In genomic region chrX:56467688-56468087, GRCm38 (mm10) we compare ENCODE assay signal across 15 mouse cellular contexts. TPM values are rescaled to one million over a fixed set of nuclear protein-coding genes. Genes with fewer than 3 reads are reported as not detected.
A peak's percentile ranks its signal among the peaks of the same experiment; 100 is the strongest.
DNase-seq lines count a peak whose midpoint lies in the region; ATAC-seq lines count a peak whose summit lies in the region.
"Had no signal": no experiment of that assay in that cellular context is flagged by ENCODE, and none has a peak within 500 bp of the region (broad histone marks: within the 10 kb centered on the region; RNA-seq: fewer than 3 reads in every experiment).

No protein-coding gene starts in this region.

- H3K36me3 ChIP-seq in hindbrain, embryonic 16.5 days (ENCODE audit: control insufficient read depth, insufficient read depth, low read length) = no peaks in the 10 kb centered on the region; the same call in 1 of the 2 replicates
- H3K36me3 ChIP-seq in hindbrain, embryonic 12.5 days = no peaks in the 10 kb centered on the region
- H3K36me3 ChIP-seq in intestine, embryonic 14.5 days (ENCODE audit: control insufficient read depth, insufficient read depth, low read length) = no peaks in the 10 kb centered on the region
- peaks cover 15% of the 10 kb centered on the region for H3K36me3 ChIP-seq in limb, embryonic 10.5 days
- H3K36me3 ChIP-seq in heart, embryonic 12.5 days = no peaks in the 10 kb centered on the region
- H3K36me3 ChIP-seq: midbrain, embryonic 15.5 days had no signal

- ATAC-seq in hindbrain, embryonic 16.5 days = 0 out of 2 replicates have a peak, but pooled peaks have one; percentile 52
- ATAC-seq in hindbrain, embryonic 12.5 days (ENCODE audit: low FRiP score) = no peak
- no peak for ATAC-seq in intestine, embryonic 14.5 days (replicated peaks; ENCODE audit: low FRiP score, low TSS enrichment, low read depth)
- no peak for ATAC-seq in heart, embryonic 12.5 days (ENCODE audit: insufficient number of reproducible peaks, low FRiP score)
- ATAC-seq: midbrain, embryonic 15.5 days had no signal

- H3K9me3 ChIP-seq in hindbrain, embryonic 16.5 days (ENCODE audit: control insufficient read depth, low read length) = no peaks in the 10 kb centered on the region
- H3K9me3 ChIP-seq in hindbrain, embryonic 12.5 days (replicated peaks) = no peaks in the 10 kb centered on the region
- H3K9me3 ChIP-seq in intestine, embryonic 14.5 days (ENCODE audit: control insufficient read depth, low read length) = no peaks in the 10 kb centered on the region
- H3K9me3 ChIP-seq in limb, embryonic 10.5 days (replicated peaks) = no peaks in the 10 kb centered on the region
- H3K9me3 ChIP-seq in heart, embryonic 12.5 days (replicated peaks) = peaks cover 3% of the 10 kb centered on the region; the same call in 1 of the 2 replicates
- H3K9me3 ChIP-seq: liver, embryonic 15.5 days; midbrain, embryonic 15.5 days had no signal

- H3K4me1 ChIP-seq in hindbrain, embryonic 16.5 days (ENCODE audit: control insufficient read depth, insufficient read depth, low read depth, low read length) = no peaks in the 10 kb centered on the region
- no peaks in the 10 kb centered on the region for H3K4me1 ChIP-seq in hindbrain, embryonic 12.5 days
- H3K4me1 ChIP-seq in intestine, embryonic 14.5 days (replicated peaks; ENCODE audit: control insufficient read depth, insufficient read depth, low read length) = peaks cover 4% of the 10 kb centered on the region
- peaks cover 9% of the 10 kb centered on the region for H3K4me1 ChIP-seq in limb, embryonic 10.5 days
- H3K4me1 ChIP-seq in heart, embryonic 12.5 days (replicated peaks) = peaks cover 10% of the 10 kb centered on the region
- H3K4me1 ChIP-seq: midbrain, embryonic 15.5 days had no signal

- no peak overlapping the region for H3K4me2 ChIP-seq in hindbrain, embryonic 16.5 days (ENCODE audit: low read length)
- no peak overlapping the region for H3K4me2 ChIP-seq in hindbrain, embryonic 12.5 days (replicated peaks)
- H3K4me2 ChIP-seq in intestine, embryonic 14.5 days (ENCODE audit: low read length) = no peak overlapping the region
- H3K4me2 ChIP-seq in heart, embryonic 12.5 days = no peak overlapping the region
- H3K4me2 ChIP-seq: liver, embryonic 15.5 days; midbrain, embryonic 15.5 days had no signal

- no peak overlapping the region for H3K4me3 ChIP-seq in hindbrain, embryonic 16.5 days (ENCODE audit: low read length)
- H3K4me3 ChIP-seq in hindbrain, embryonic 12.5 days = no peak overlapping the region
- H3K4me3 ChIP-seq in intestine, embryonic 14.5 days (ENCODE audit: low read depth, low read length) = no peak overlapping the region
- no peak overlapping the region for H3K4me3 ChIP-seq in limb, embryonic 10.5 days
- H3K4me3 ChIP-seq in heart, embryonic 12.5 days = no peak overlapping the region
- H3K4me3 ChIP-seq: layer of hippocampus, adult 2 months; liver, embryonic 15.5 days; midbrain, embryonic 15.5 days had no signal

- no peak overlapping the region for H3K27ac ChIP-seq in hindbrain, embryonic 16.5 days (ENCODE audit: low read depth, low read length)
- H3K27ac ChIP-seq in hindbrain, embryonic 12.5 days = no peak overlapping the region
- H3K27ac ChIP-seq in intestine, embryonic 14.5 days (ENCODE audit: low read depth) = peak overlapping the region; percentile 34; the same call in 1 of the 2 replicates
- H3K27ac ChIP-seq in limb, embryonic 10.5 days = peak overlapping the region; percentile 81
- H3K27ac ChIP-seq in heart, embryonic 12.5 days (ENCODE audit: poor library complexity, severe bottlenecking) = no peak overlapping the region
- H3K27ac ChIP-seq: layer of hippocampus, adult 2 months; liver, embryonic 15.5 days; midbrain, embryonic 15.5 days had no signal

- no peaks in the 10 kb centered on the region for H3K27me3 ChIP-seq in hindbrain, embryonic 16.5 days (replicated peaks; ENCODE audit: control insufficient read depth, insufficient read depth, low read length)
- H3K27me3 ChIP-seq in hindbrain, embryonic 12.5 days = no peaks in the 10 kb centered on the region
- H3K27me3 ChIP-seq in intestine, embryonic 14.5 days (replicated peaks; ENCODE audit: control insufficient read depth, insufficient read depth, low read length) = no peaks in the 10 kb centered on the region
- no peaks in the 10 kb centered on the region for H3K27me3 ChIP-seq in limb, embryonic 10.5 days (ENCODE audit: low read depth, poor library complexity, severe bottlenecking)
- no peaks in the 10 kb centered on the region for H3K27me3 ChIP-seq in heart, embryonic 12.5 days (replicated peaks)
- H3K27me3 ChIP-seq: liver, embryonic 15.5 days; midbrain, embryonic 15.5 days had no signal

- DNase-seq in Muller cell, postnatal 12 days (ENCODE audit: inconsistent ontology term) = peak; percentile 45
- no peak for DNase-seq in intestine, embryonic 14.5 days (ENCODE audit: low spot score)
- DNase-seq in limb, embryonic 10.5 days (ENCODE audit: low spot score) = peak; percentile 37
- DNase-seq in cerebellum, postnatal 4 days (ENCODE audit: low spot score in 2 of 2) = no peak
- no peak for DNase-seq in thymus, postnatal 14 days
- DNase-seq: cerebellum, postnatal 10 days; heart, adult 18-20 months; right cerebral cortex, postnatal 25 days had no signal

- WGBS in hindbrain, embryonic 16.5 days = 72% methylated on average over 4 of the region's 4 CpGs
- 65% methylated on average over 4 of the region's 4 CpGs for WGBS in hindbrain, embryonic 12.5 days
- 49% methylated on average over 4 of the region's 4 CpGs for WGBS in intestine, embryonic 14.5 days
- 30% methylated on average over 4 of the region's 4 CpGs for WGBS in limb, embryonic 10.5 days
- 74% methylated on average over 4 of the region's 4 CpGs for WGBS in heart, embryonic 12.5 days

- H3K9ac ChIP-seq in hindbrain, embryonic 16.5 days (ENCODE audit: low read depth, low read length) = no peak overlapping the region
- no peak overlapping the region for H3K9ac ChIP-seq in hindbrain, embryonic 12.5 days
- H3K9ac ChIP-seq in intestine, embryonic 14.5 days (ENCODE audit: low read length) = no peak overlapping the region
- H3K9ac ChIP-seq in heart, embryonic 12.5 days = no peak overlapping the region
- H3K9ac ChIP-seq: liver, embryonic 15.5 days; midbrain, embryonic 15.5 days had no signal

RNA-seq across cellular contexts. Expression of gene Ints6l, which starts 13.0 kb away (rescaled TPM):
- 20.2 and 20.3 TPM in 2 replicates for polyA plus RNA-seq in hindbrain, embryonic 16.5 days (2015; fragmentation: Nextera tagmentation; extraction: Ambion mirVana)
- 23.9 and 25.8 TPM in 2 replicates for polyA plus RNA-seq in hindbrain, embryonic 12.5 days (2016; fragmentation: Nextera tagmentation; extraction: Ambion mirVana)
- polyA plus RNA-seq in intestine, embryonic 14.5 days (2014; fragmentation: Nextera tagmentation; extraction: Ambion mirVana) = 25.2 and 34.1 TPM in 2 replicates
- 35.5 and 36.0 TPM in 2 replicates for polyA plus RNA-seq in limb, embryonic 10.5 days (2016; fragmentation: Nextera tagmentation; extraction: Ambion mirVana)
- 18.1 and 20.1 TPM in 2 replicates for polyA plus RNA-seq in heart, embryonic 12.5 days (2016; fragmentation: Nextera tagmentation; extraction: Ambion mirVana)

RNA-seq across cellular contexts. Expression of gene Gm2174, which starts 19.9 kb away (rescaled TPM):
- polyA plus RNA-seq in hindbrain, embryonic 16.5 days (2015; fragmentation: Nextera tagmentation; extraction: Ambion mirVana) = 1.3 and 2.0 TPM in 2 replicates
- not detected in 2 replicates for polyA plus RNA-seq in hindbrain, embryonic 12.5 days (2016; fragmentation: Nextera tagmentation; extraction: Ambion mirVana)
- polyA plus RNA-seq in intestine, embryonic 14.5 days (2014; fragmentation: Nextera tagmentation; extraction: Ambion mirVana) = 3.7 and 4.0 TPM in 2 replicates
- 1.1 and 1.6 TPM in 2 replicates for polyA plus RNA-seq in limb, embryonic 10.5 days (2016; fragmentation: Nextera tagmentation; extraction: Ambion mirVana)
- polyA plus RNA-seq in heart, embryonic 12.5 days (2016; fragmentation: Nextera tagmentation; extraction: Ambion mirVana) = 2.1 TPM in 1 of 2 replicates, not detected in the other
- polyA plus RNA-seq: testis, adult 2 months had no signal

RNA-seq across cellular contexts. Expression of gene Gm10477, which starts 56.9 kb away (rescaled TPM):
- not detected in 2 replicates for polyA plus RNA-seq in hindbrain, embryonic 16.5 days (2015; fragmentation: Nextera tagmentation; extraction: Ambion mirVana)
- polyA plus RNA-seq in hindbrain, embryonic 12.5 days (2016; fragmentation: Nextera tagmentation; extraction: Ambion mirVana) = not detected in 2 replicates
- polyA plus RNA-seq in intestine, embryonic 14.5 days (2014; fragmentation: Nextera tagmentation; extraction: Ambion mirVana) = not detected in 2 replicates
- not detected in 2 replicates for polyA plus RNA-seq in limb, embryonic 10.5 days (2016; fragmentation: Nextera tagmentation; extraction: Ambion mirVana)
- not detected in 2 replicates for polyA plus RNA-seq in heart, embryonic 12.5 days (2016; fragmentation: Nextera tagmentation; extraction: Ambion mirVana)
- polyA plus RNA-seq: liver, embryonic 15.5 days; midbrain, embryonic 15.5 days; testis, adult 2 months had no signal

Comparison
In these comparisons a context has a peak if more than half of its experiments do, and no peak if none do; other contexts are left out.
1. H3K27ac ChIP-seq: peak in intestine, embryonic 14.5 days (single experiment) and limb, embryonic 10.5 days (single experiment); none in hindbrain, embryonic 16.5 days (single experiment), hindbrain, embryonic 12.5 days (single experiment) and heart, embryonic 12.5 days (single experiment).
2. DNase-seq: peak in Muller cell, postnatal 12 days (single experiment) and limb, embryonic 10.5 days (single experiment); none in intestine, embryonic 14.5 days (single experiment), cerebellum, postnatal 4 days (0 of 2) and thymus, postnatal 14 days (single experiment).